Mouse (Mus musculus) brain, embryonic 14.5 days (tissue): ENCODE results near the gene Osbp2. TPM values are rescaled to one million over a fixed set of nuclear protein-coding genes. Genes with fewer than 3 reads are reported as not detected.

Experiments used
- DNase-seq: peaks from one replicate; pipeline ENCODE4 v3.0.0-alpha.2; 2011; ENCODE audit warnings: low read depth
- CTCF ChIP-seq: fragments of 200-500 bp; IDR thresholded peaks from 2 replicates; pipeline ENCODE4 v1.5.1; 2012; ENCODE audit warnings: inconsistent platforms, mild to moderate bottlenecking, moderate library complexity, borderline replicate concordance; ENCODE audit not compliant: insufficient read depth, insufficient read length; ENCODE audit errors: extremely low read depth
- POLR2A ChIP-seq: fragments of 200-500 bp; IDR thresholded peaks from 2 replicates; pipeline ENCODE4 v1.6.1; 2012; ENCODE audit warnings: mild to moderate bottlenecking, inconsistent platforms, borderline replicate concordance; ENCODE audit not compliant: poor library complexity, insufficient read depth, insufficient read length, severe bottlenecking; ENCODE audit errors: extremely low read depth
- polyA plus RNA-seq: library from polyadenylated mRNA; depleted of rRNA; stranded (reverse); fragments of >200 nt; gene quantifications from 2 replicates; pipeline ENCODE4 v1.2.3, GENCODE M21; 2012

The Osbp2 gene
- polyA plus RNA-seq, 1 experiment, result 26.2 TPM

GRCm38 (mm10) chr11:3764352-3764751 is 99.4 kb downstream of the Osbp2 start:
- no peak for DNase-seq
- TF ChIP-seq POLR2A, result no peak
- TF ChIP-seq CTCF, result no peak

GRCm38 (mm10) chr11:3761775-3762501 is 101.8 kb downstream of the Osbp2 start:
- DNase-seq, result peak; percentile 55
- TF ChIP-seq POLR2A, result no peak
- TF ChIP-seq CTCF, result no peak

- no peak for TF ChIP-seq POLR2A
- no peak for TF ChIP-seq CTCF
- DNase-seq, result no peak
Observed at GRCm38 (mm10) chr11:3761339-3761738, 102.4 kb downstream of the Osbp2 start.

GRCm38 (mm10) chr11:3759433-3759832 is 104.3 kb downstream of the Osbp2 start:
- no peak for TF ChIP-seq POLR2A
- TF ChIP-seq CTCF, result no peak
- no peak for DNase-seq

GRCm38 (mm10) chr11:3755341-3755740 is 108.4 kb downstream of the Osbp2 start:
- DNase-seq, result no peak
- TF ChIP-seq CTCF, result no peak
- no peak for TF ChIP-seq POLR2A

- TF ChIP-seq CTCF (no peak), POLR2A (no peak)
- DNase-seq, result no peak
Observed at GRCm38 (mm10) chr11:3754685-3755084, 109.0 kb downstream of the Osbp2 start.

DNA sequence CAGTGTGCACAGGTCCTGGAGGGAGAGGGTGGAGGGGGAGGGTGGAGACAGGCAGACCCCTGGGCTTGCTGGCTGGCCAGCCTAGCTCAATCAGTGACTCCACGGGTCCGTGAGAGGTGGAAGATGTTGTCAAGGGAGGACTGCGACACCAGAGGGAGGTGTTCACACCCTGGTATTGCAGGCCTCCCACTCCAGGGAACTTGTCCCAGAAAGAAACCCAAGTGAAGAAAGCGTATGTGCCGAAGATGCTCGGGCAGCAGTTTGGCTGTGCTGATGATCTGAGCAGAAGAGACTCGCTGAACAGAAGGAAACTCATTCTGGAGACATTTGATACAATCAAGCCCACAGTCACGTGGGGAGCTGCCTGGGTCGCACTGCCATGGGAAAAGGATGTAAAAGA is 109.8 kb downstream of the Osbp2 start:
- TF ChIP-seq POLR2A (no peak), CTCF (no peak)
- DNase-seq, result no peak

DNA sequence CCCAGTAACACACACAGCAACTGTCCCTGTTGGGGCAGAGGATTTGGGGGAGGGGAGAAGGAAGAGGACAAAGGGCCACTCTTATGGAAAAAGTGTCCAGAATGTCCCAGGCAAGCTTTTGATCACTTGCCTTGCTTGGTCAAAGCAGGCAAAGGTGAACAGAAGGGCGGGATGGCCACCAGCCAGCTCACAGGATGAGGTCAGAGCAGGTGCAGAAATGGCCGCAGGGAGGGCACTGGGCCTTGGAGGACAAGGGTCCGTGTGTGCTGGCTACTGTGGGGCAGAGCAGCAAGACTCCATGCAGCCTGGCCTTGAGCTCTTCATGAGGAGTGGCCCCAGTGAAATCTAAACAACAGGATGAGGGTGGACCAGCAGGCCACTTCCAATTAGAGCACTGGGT is 110.9 kb downstream of the Osbp2 start:
- DNase-seq, result no peak
- TF ChIP-seq POLR2A, result no peak
- TF ChIP-seq CTCF, result no peak

GRCm38 (mm10) chr11:3749831-3750230 is 113.9 kb downstream of the Osbp2 start:
- DNase-seq, result no peak
- TF ChIP-seq POLR2A, result no peak
- TF ChIP-seq CTCF, result peak; percentile 16; the same call in 1 of the 2 replicates

DNA sequence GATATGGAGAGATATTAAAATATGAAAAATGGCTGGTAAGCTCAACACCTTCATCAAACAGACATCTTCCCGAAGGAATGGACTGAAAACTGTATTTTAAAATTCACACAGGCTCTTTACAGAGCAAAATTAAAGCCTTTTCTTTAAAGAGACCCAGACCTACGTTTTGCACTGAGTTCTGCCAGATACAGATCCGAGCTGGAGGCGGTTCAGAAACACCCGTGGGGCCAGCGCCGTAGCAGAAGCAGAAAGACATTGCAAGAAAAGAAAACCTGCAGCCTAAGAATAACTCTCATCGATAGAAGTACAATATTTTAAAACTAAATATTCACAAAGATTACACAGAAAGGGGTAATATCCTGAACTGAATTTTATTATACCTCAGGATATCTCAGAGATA is 121.3 kb downstream of the Osbp2 start:
- TF ChIP-seq CTCF, result no peak
- no peak for TF ChIP-seq POLR2A
- DNase-seq, result peak; percentile 17

DNA sequence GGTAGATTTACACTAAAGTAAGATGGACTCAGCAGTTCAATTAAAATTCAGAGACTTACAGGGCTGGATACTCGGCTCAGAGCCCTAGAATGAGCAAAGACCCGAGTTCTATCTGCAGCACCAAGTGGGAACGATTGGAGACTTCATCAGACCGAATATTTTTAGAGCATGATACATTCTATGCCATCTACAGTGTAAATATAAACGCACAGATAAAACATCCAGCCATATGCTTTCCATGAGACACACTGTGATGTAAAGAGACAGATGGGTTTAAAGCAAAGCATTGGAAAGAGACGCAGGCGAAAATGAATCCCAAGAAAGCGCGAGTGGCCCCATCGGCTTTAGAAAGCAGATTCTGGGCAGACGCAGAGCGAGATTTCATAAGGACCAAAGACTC is 122.5 kb downstream of the Osbp2 start:
- peak; percentile 48 for DNase-seq
- no peak for TF ChIP-seq CTCF
- TF ChIP-seq POLR2A, result no peak

GRCm38 (mm10) chr11:3738778-3739177 is 124.9 kb downstream of the Osbp2 start:
- no peak for DNase-seq
- TF ChIP-seq POLR2A (no peak), CTCF (no peak)
